Mouse (Mus musculus): ENCODE results near the gene Fam81a.

Fam81a gene

DNA sequence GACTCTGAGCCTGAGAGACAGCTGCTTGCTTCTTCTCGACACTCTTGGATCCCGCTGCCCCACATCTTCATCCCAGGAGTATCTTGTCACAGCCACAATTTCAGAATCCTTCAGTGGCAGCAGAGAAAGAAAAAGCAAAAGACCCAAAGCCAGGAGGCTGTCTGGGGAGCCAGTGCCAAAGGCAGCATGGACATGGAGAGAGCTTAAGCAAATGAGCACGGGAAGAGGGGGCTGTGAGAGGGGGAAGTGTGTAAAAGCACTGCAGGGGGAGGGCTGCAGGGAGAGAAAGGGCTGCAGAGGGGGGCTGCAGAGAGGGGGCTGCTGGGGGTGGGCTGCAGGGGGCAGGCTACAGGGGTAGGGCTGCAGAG is 93.0 kb downstream of the Fam81a start:
- no peak for DNase-seq

GRCm38 (mm10) chr9:70048751-70049415 is 93.5 kb downstream of the Fam81a start:
- no peak for DNase-seq

- DNase-seq = no peak
These were observed 94.1 kb downstream of the Fam81a start for GRCm38 (mm10) chr9:70048280-70048679.

- no peak for DNase-seq
These were observed 94.5 kb downstream of the Fam81a start for GRCm38 (mm10) chr9:70047839-70048238.

- DNase-seq = no peak
These were observed 96.1 kb downstream of the Fam81a start for GRCm38 (mm10) chr9:70046255-70046654.

GRCm38 (mm10) chr9:70044865-70045264 is 97.5 kb downstream of the Fam81a start:
- DNase-seq = no peak

DNA sequence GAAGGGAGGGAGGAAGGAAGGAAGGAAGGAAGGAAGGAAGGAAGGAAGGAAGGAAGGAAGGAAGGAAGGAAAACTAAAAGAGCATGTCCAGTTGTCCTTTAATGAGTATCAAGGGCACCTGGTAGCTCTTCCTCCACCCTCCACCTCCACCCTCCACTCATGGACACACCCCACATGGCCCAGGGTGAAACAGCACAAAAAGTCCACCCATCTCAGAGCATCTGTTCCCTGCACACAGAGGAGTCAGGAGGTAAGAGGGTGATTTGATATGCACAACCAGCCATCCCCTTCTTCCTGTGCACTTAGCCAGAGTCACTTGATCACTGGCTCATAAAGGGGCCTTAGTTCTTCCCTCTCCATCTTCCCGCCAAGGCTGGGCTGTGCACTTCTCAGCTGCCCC is 99.4 kb downstream of the Fam81a start:
- DNase-seq = no peak

DNA sequence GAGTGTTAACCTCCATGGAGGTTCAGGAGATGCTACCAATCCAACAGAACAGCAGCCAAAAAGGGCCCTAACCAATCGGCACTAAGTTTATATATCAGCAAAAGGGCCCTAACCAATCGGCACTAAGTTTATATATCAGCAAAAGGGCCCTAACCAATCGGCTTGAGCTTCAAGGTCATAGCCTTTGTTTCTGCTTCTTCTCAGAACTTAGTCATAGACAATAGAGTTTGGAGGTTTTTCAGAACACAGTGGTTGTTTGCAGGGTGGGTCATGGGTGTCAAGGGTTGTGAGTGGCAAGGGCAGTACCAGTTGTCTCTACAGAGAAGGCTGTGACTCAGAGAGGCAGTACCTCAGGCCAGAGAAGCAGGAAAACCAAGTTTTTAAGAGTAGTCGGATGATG is 100.2 kb downstream of the Fam81a start:
- DNase-seq = no peak

- DNase-seq = no peak
These were observed 101.8 kb downstream of the Fam81a start for GRCm38 (mm10) chr9:70040570-70040969.

DNA sequence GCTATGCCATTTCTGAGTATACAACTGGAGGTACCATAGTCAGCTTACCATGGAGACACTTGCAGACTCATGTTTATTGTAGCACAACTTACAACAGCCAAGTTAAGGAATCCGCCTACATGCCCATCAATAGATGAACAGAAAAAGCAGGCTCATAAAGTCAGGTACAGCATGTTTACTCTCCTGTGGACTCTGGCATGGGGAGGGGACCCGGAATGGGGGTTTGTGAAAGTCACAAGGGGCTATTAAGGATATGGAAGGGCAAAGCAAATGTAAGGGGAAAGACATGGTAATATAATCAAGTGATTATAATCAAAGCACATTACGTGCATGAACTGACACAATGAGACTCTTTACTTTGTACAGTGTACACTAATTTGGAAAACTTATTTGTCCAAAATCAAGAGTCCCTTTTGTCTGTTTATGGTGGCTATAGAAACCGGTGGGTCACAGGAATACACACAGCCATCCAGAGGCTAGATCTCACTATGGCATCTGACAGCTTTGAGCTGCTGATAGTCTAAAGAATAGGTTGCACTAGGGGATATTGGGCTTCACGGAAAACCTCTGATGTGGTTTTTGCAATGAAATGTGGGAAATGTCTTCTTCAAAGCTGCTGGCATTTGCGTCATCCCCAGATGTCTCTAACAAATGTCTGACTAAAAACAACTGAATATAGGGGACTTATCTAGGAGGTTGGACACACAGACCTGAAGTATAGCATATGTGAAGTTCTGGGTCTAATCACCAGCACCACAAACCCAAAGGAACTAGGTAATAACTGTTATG is 102.6 kb downstream of the Fam81a start:
- no peak for DNase-seq
